ENCODE assay signal across 18 mouse cellular contexts in genomic region chr2:40941301-40941700, GRCm38 (mm10).
"Had no signal": no experiment of that assay in that cellular context is flagged by ENCODE, and none has a peak within 500 bp of the region (broad histone marks: within the 10 kb centered on the region; RNA-seq: fewer than 3 reads in every experiment).

No protein-coding gene starts in this region.

- H3K4me2 ChIP-seq: lung, embryonic 15.5 days; midbrain, embryonic 11.5 days; midbrain, embryonic 13.5 days; neural tube, embryonic 12.5 days; stomach, embryonic 15.5 days had no signal

- H3K4me1 ChIP-seq: lung, embryonic 15.5 days; megakaryocyte, embryonic 14.5 days; midbrain, embryonic 13.5 days; neural tube, embryonic 12.5 days; stomach, embryonic 15.5 days had no signal

- H3K9me3 ChIP-seq: lung, embryonic 15.5 days; megakaryocyte, embryonic 14.5 days; midbrain, embryonic 13.5 days; neural tube, embryonic 12.5 days; stomach, embryonic 15.5 days had no signal

- DNase-seq: liver, postnatal 0 days; lung, adult 2 months; lung, postnatal 14 days; lung, postnatal 36 days; right cerebral cortex, postnatal 14 days; thymus, adult 2 months; thymus, postnatal 25 days; thymus, postnatal 4 days had no signal

- H3K27ac ChIP-seq: lung, embryonic 15.5 days; macrophage; midbrain, embryonic 13.5 days; neural tube, embryonic 12.5 days; stomach, embryonic 15.5 days; stomach, postnatal 0 days had no signal

- H3K36me3 ChIP-seq: lung, embryonic 15.5 days; midbrain, embryonic 13.5 days; neural tube, embryonic 12.5 days; stomach, embryonic 15.5 days had no signal

- H3K4me3 ChIP-seq: lung, embryonic 15.5 days; megakaryocyte, embryonic 14.5 days; midbrain, embryonic 13.5 days; neural tube, embryonic 12.5 days; stomach, embryonic 15.5 days had no signal

- H3K27me3 ChIP-seq: lung, embryonic 15.5 days; megakaryocyte, embryonic 14.5 days; midbrain, embryonic 13.5 days; neural tube, embryonic 12.5 days; stomach, embryonic 15.5 days had no signal

- H3K9ac ChIP-seq: liver, postnatal 0 days; lung, embryonic 15.5 days; midbrain, embryonic 13.5 days; neural tube, embryonic 12.5 days; stomach, embryonic 15.5 days had no signal

- ATAC-seq: liver, postnatal 0 days; lung, postnatal 0 days; midbrain, embryonic 13.5 days; midbrain, embryonic 16.5 days had no signal
